Mouse (Mus musculus): ENCODE data around the gene Bcl2. TPM values are rescaled to one million over a fixed set of nuclear protein-coding genes. Genes with fewer than 3 reads are reported as not detected.
A peak's percentile ranks its signal among the peaks of the same experiment; 100 is the strongest.

The Bcl2 gene
- polyA plus RNA-seq, 1 experiment from 2014 or later, result 8.8 TPM

DNA sequence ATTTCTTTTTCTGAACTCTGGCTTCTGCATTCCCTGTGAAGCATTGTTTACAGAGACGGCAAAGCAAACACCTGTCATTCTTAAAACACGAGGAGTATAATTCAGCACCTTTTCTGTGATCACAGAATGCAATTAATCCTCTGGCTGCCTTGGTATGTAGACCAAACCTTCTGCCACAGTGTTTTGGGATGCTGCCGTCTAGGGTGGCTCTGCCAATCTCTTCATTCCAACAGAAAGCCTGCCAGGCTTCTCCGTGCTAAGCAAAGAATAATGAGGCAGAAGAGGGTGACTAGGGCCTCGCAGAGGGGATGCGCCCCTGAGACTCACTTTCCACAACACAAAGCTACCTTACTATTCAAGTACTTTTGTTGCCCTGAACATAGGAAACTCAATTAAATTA lies 23.2 kb downstream of the Bcl2 start:
- Histone ChIP-seq H3K27ac (ENCODE audit: poor library complexity, severe bottlenecking) (no peak overlapping the region), H3K4me2 (no peak overlapping the region), H3K9me3 (replicated peaks) (no peaks in the 10 kb centered on the region), H3K4me1 (replicated peaks) (peaks cover 35% of the 10 kb centered on the region), H3K9ac (no peak overlapping the region), H3K4me3 (no peak overlapping the region), H3K27me3 (replicated peaks) (no peaks in the 10 kb centered on the region), H3K36me3 (no peaks in the 10 kb centered on the region)
- WGBS, result 79% methylated on average over 6 of the region's 6 CpGs
- ATAC-seq (ENCODE audit: insufficient number of reproducible peaks, low FRiP score), result no peak

- 22% methylated on average over 5 of the region's 5 CpGs for WGBS
- Histone ChIP-seq H3K9ac (0 out of 2 replicates have a peak overlapping the region, but pooled peaks have one; percentile 13), H3K27me3 (replicated peaks) (no peaks in the 10 kb centered on the region), H3K9me3 (replicated peaks) (no peaks in the 10 kb centered on the region), H3K27ac (ENCODE audit: poor library complexity, severe bottlenecking) (no peak overlapping the region), H3K4me2 (peak overlapping the region; percentile 33), H3K4me3 (no peak overlapping the region), H3K4me1 (replicated peaks) (peaks cover 22% of the 10 kb centered on the region), H3K36me3 (no peaks in the 10 kb centered on the region)
- no peak; the same call in 1 of the 2 replicates for ATAC-seq (ENCODE audit: insufficient number of reproducible peaks, low FRiP score)
Observed at GRCm38 (mm10) chr1:106688161-106688516, 25.9 kb downstream of the Bcl2 start.

DNA sequence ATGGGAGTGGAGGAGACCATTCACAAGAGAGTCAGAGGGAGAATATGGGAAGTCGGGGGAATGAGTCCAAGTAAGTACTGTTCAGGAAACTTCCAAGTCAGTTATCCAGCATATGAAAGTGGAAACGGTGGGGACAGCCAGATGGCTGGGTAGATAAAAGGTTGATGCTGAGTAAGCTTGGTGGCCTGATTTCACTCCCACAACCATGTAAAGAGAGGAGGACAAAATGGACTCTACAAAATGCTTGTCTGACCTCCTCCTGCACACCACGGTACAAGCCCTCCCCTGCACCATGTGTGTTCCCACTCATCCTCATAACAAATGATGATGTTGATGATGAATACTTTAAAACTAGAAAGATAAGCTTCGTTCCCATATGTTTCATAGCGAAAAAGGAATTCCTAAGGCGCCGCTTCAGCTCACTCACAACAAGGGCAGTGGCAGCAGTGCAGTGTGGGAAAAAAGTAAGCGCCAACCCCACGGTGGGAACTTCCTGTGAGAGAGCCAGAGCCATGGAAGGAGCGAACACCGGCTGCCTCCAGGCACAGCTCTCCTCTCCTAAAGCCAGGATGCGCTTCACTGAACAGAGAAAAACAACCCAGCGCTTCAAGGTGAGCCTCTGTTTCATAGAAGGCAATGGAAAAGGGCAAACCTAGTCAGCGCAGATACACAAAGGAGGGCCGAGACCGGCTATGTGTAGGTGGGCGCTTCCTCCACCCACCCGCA lies 26.5 kb downstream of the Bcl2 start:
- H3K4me3 ChIP-seq, result no peak overlapping the region
- ATAC-seq (ENCODE audit: insufficient number of reproducible peaks, low FRiP score), result no peak
- no peaks in the 10 kb centered on the region for H3K27me3 ChIP-seq (replicated peaks)
- no peak overlapping the region for H3K27ac ChIP-seq (ENCODE audit: poor library complexity, severe bottlenecking)
- peak overlapping the region; percentile 33 for H3K4me2 ChIP-seq
- 0 out of 2 replicates have a peak overlapping the region, but pooled peaks have one; percentile 13 for H3K9ac ChIP-seq
- no peaks in the 10 kb centered on the region for H3K36me3 ChIP-seq
- peaks cover 22% of the 10 kb centered on the region for H3K4me1 ChIP-seq (replicated peaks)
- H3K9me3 ChIP-seq (replicated peaks), result no peaks in the 10 kb centered on the region
- 62% methylated on average over 18 of the region's 18 CpGs for WGBS

GRCm38 (mm10) chr1:106685702-106686101 lies 28.4 kb downstream of the Bcl2 start:
- H3K4me3 ChIP-seq, result no peak overlapping the region
- 66% methylated on average over 2 of the region's 2 CpGs for WGBS
- H3K4me2 ChIP-seq, result no peak overlapping the region
- H3K4me1 ChIP-seq (replicated peaks), result peaks cover 22% of the 10 kb centered on the region
- ATAC-seq (ENCODE audit: insufficient number of reproducible peaks, low FRiP score), result no peak
- no peak overlapping the region for H3K27ac ChIP-seq (ENCODE audit: poor library complexity, severe bottlenecking)
- no peaks in the 10 kb centered on the region for H3K36me3 ChIP-seq
- no peak overlapping the region for H3K9ac ChIP-seq
- no peaks in the 10 kb centered on the region for H3K27me3 ChIP-seq (replicated peaks)
- no peaks in the 10 kb centered on the region for H3K9me3 ChIP-seq (replicated peaks)

DNA sequence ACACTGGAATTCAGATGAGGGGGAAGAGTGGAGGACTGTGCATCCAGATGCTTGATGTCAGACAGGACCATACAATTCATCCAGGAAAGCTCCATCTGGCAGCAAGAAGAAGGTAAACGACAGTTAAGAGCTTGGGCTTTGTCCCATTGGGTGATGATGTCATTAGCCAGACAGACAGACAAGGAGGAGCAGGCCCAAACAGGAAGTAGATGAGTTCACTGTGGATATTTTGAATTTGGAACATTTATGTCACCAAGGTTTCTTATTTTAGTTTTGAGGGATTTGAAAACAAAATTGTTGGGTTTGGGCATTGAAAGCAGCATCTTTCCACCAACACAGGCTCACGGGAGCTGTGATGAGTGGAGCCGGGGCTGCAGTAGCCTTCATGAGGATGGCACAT lies 29.5 kb downstream of the Bcl2 start:
- Histone ChIP-seq H3K9ac (no peak overlapping the region), H3K27ac (ENCODE audit: poor library complexity, severe bottlenecking) (no peak overlapping the region), H3K9me3 (replicated peaks) (no peaks in the 10 kb centered on the region), H3K4me3 (no peak overlapping the region), H3K4me1 (replicated peaks) (peaks cover 22% of the 10 kb centered on the region), H3K4me2 (no peak overlapping the region), H3K36me3 (no peaks in the 10 kb centered on the region), H3K27me3 (replicated peaks) (no peaks in the 10 kb centered on the region)
- no peak for ATAC-seq (ENCODE audit: insufficient number of reproducible peaks, low FRiP score)
- 78% methylated on average over 3 of the region's 3 CpGs for WGBS

DNA sequence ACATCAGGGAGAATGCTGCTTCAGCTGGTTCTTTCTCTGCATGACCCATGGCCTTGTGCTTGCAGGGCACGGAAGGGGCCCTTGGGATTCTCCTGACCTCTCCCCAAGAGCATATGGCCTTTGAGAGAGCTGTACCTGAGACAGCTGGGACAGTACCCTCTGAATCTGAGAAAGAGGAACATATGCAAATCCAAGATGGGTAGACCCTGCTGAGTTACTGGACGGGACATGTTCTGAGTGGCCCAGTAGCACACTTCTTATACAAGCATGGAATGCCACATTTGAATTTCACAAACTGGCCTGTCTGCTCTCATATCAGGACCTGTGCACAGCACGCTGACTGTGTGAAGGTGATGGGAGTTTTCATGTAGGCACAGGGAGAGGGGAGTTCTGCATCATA lies 31.2 kb downstream of the Bcl2 start:
- Histone ChIP-seq H3K4me2 (no peak overlapping the region), H3K9me3 (replicated peaks) (no peaks in the 10 kb centered on the region), H3K4me3 (no peak overlapping the region), H3K4me1 (replicated peaks) (peaks cover 13% of the 10 kb centered on the region), H3K9ac (no peak overlapping the region), H3K27ac (ENCODE audit: poor library complexity, severe bottlenecking) (no peak overlapping the region), H3K27me3 (replicated peaks) (no peaks in the 10 kb centered on the region), H3K36me3 (no peaks in the 10 kb centered on the region)
- 88% methylated on average over 3 of the region's 3 CpGs for WGBS
- ATAC-seq (ENCODE audit: insufficient number of reproducible peaks, low FRiP score), result no peak

DNA sequence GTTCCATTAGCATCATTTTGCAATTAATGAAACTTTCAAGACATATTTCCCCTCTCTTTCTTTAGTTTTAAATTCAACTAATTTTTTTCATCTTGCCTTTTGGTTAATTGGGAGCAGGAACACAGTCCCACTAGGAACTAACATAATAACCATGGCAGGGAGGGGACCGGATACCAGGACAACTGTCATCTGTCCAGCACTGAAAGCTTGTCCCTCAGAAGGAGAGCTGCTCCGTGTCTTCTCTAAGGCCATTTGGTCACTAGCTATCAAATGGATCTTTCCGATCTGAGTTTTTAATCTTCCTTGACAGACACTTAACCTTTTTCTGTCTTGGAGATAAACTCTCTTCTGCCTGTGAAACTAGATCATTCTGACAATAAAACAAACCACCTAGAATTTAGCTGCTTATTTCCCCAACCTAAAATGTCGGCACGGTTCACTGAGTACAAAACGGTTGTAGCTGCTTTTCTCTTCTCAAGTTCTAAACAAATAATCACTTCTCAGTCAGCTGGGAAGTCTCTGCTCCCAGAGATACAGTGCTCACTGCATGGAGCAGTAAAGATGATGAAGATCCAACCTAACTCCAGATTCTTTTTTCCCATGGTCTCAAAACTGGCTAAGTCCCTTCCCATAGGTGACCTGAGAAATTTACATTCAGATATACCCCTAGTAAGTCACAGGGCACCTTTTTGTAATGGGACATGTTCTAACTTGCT lies 34.1 kb downstream of the Bcl2 start:
- Histone ChIP-seq H3K4me1 (replicated peaks) (0 out of 2 replicates have a peak, but pooled peaks cover 4% of the 10 kb centered on the region), H3K27me3 (replicated peaks) (no peaks in the 10 kb centered on the region), H3K9ac (no peak overlapping the region), H3K4me2 (no peak overlapping the region), H3K4me3 (no peak overlapping the region), H3K27ac (ENCODE audit: poor library complexity, severe bottlenecking) (no peak overlapping the region), H3K9me3 (replicated peaks) (no peaks in the 10 kb centered on the region), H3K36me3 (no peaks in the 10 kb centered on the region)
- ATAC-seq (ENCODE audit: insufficient number of reproducible peaks, low FRiP score), result no peak
- WGBS, result 79% methylated on average over 6 of the region's 6 CpGs

- H3K4me1 ChIP-seq (replicated peaks), result no peaks in the 10 kb centered on the region
- H3K27me3 ChIP-seq (replicated peaks), result no peaks in the 10 kb centered on the region
- no peaks in the 10 kb centered on the region for H3K9me3 ChIP-seq (replicated peaks)
- H3K4me2 ChIP-seq, result no peak overlapping the region
- no peak for ATAC-seq (ENCODE audit: insufficient number of reproducible peaks, low FRiP score)
- WGBS, result 75% methylated on average over 5 of the region's 5 CpGs
- no peak overlapping the region for H3K9ac ChIP-seq
- H3K4me3 ChIP-seq, result no peak overlapping the region
- no peak overlapping the region for H3K27ac ChIP-seq (ENCODE audit: poor library complexity, severe bottlenecking)
- no peaks in the 10 kb centered on the region for H3K36me3 ChIP-seq
Observed at GRCm38 (mm10) chr1:106678060-106678478, 36.0 kb downstream of the Bcl2 start.

- peaks cover 19% of the 10 kb centered on the region for H3K4me1 ChIP-seq (replicated peaks)
- H3K27me3 ChIP-seq (replicated peaks), result no peaks in the 10 kb centered on the region
- H3K9me3 ChIP-seq (replicated peaks), result no peaks in the 10 kb centered on the region
- H3K27ac ChIP-seq (ENCODE audit: poor library complexity, severe bottlenecking), result no peak overlapping the region
- no peak overlapping the region for H3K4me3 ChIP-seq
- no peak overlapping the region for H3K4me2 ChIP-seq
- no peak overlapping the region for H3K9ac ChIP-seq
- H3K36me3 ChIP-seq, result no peaks in the 10 kb centered on the region
- WGBS, result 33% methylated on average over 8 of the region's 8 CpGs
- ATAC-seq (ENCODE audit: insufficient number of reproducible peaks, low FRiP score), result peak; percentile 45; the same call in 1 of the 2 replicates
Observed at GRCm38 (mm10) chr1:106666140-106667088, 47.7 kb downstream of the Bcl2 start.

GRCm38 (mm10) chr1:106664978-106665377 lies 49.1 kb downstream of the Bcl2 start:
- Histone ChIP-seq H3K9ac (no peak overlapping the region), H3K4me1 (replicated peaks) (peaks cover 14% of the 10 kb centered on the region), H3K36me3 (no peaks in the 10 kb centered on the region), H3K27me3 (replicated peaks) (no peaks in the 10 kb centered on the region), H3K27ac (ENCODE audit: poor library complexity, severe bottlenecking) (no peak overlapping the region), H3K9me3 (replicated peaks) (no peaks in the 10 kb centered on the region), H3K4me2 (no peak overlapping the region), H3K4me3 (no peak overlapping the region)
- 89% methylated on average over 1 of the region's 1 CpGs for WGBS
- ATAC-seq (ENCODE audit: insufficient number of reproducible peaks, low FRiP score), result no peak

GRCm38 (mm10) chr1:106662486-106662885 lies 51.6 kb downstream of the Bcl2 start:
- no peak overlapping the region for H3K4me2 ChIP-seq
- peaks cover 14% of the 10 kb centered on the region for H3K4me1 ChIP-seq (replicated peaks)
- no peaks in the 10 kb centered on the region for H3K36me3 ChIP-seq
- no peak overlapping the region for H3K9ac ChIP-seq
- no peaks in the 10 kb centered on the region for H3K27me3 ChIP-seq (replicated peaks)
- H3K27ac ChIP-seq (ENCODE audit: poor library complexity, severe bottlenecking), result no peak overlapping the region
- 90% methylated on average over 5 of the region's 5 CpGs for WGBS
- no peaks in the 10 kb centered on the region for H3K9me3 ChIP-seq (replicated peaks)
- H3K4me3 ChIP-seq, result no peak overlapping the region
- ATAC-seq (ENCODE audit: insufficient number of reproducible peaks, low FRiP score), result no peak
